Mouse (Mus musculus) heart, adult 2 months (tissue): ENCODE measurements around the gene Cxcl14. TPM values are rescaled to one million over a fixed set of nuclear protein-coding genes. Genes with fewer than 3 reads are reported as not detected.

ENCODE experiments used
- DNase-seq, 2 experiments: peaks; one replicate each; pipeline ENCODE4 v3.0.0; 2021
- H3K27ac ChIP-seq: fragments of 200-600 bp; 2 replicates; pipeline ENCODE4 v1.8.1; 2022
- H3K27me3 ChIP-seq: fragments of 200-500 bp; 2 replicates; pipeline ENCODE4 v1.6.1; 2012; ENCODE audit warnings: mild to moderate bottlenecking, low read length, inconsistent platforms, mixed read lengths; ENCODE audit not compliant: control insufficient read depth, insufficient read depth
- H3K36me3 ChIP-seq: fragments of 200-500 bp; 2 replicates; pipeline ENCODE4 v1.6.1; 2012; ENCODE audit warnings: low read length, inconsistent platforms; ENCODE audit not compliant: control insufficient read depth, insufficient read depth
- H3K4me1 ChIP-seq: fragments of 200-500 bp; 2 replicates; pipeline ENCODE4 v1.6.1; 2011; ENCODE audit warnings: low read length; ENCODE audit not compliant: control insufficient read depth, insufficient read depth
- H3K4me3 ChIP-seq: fragments of 200-600 bp; 2 replicates; pipeline ENCODE4 v1.8.1; 2022
- H3K79me2 ChIP-seq: fragments of 200-500 bp; replicated peaks from 2 replicates; pipeline ENCODE4 v1.6.1; 2012; ENCODE audit warnings: mild to moderate bottlenecking, inconsistent platforms, low read length, moderate library complexity, mixed read lengths; ENCODE audit not compliant: control insufficient read depth, insufficient read depth
- H3K9ac ChIP-seq: fragments of 200-500 bp; 2 replicates; pipeline ENCODE4 v1.6.1; 2012; ENCODE audit warnings: low read depth, mild to moderate bottlenecking, control low read depth, inconsistent platforms, low read length, mixed read lengths
- CTCF ChIP-seq: fragments of 200-600 bp; IDR thresholded peaks from 2 replicates; pipeline ENCODE4 v1.8.1; 2022; ENCODE audit warnings: antibody characterized with exemption, mild to moderate bottlenecking, moderate library complexity
- EP300 ChIP-seq: fragments of 200-500 bp; IDR thresholded peaks from 2 replicates; pipeline ENCODE4 v1.6.1; 2011; ENCODE audit warnings: low read depth, low read length, control low read depth; ENCODE audit not compliant: insufficient read depth
- POLR2A ChIP-seq: fragments of 200-500 bp; IDR thresholded peaks from 2 replicates; pipeline ENCODE4 v1.6.1; 2011; ENCODE audit warnings: mild to moderate bottlenecking, low read depth, low read length, control low read depth; ENCODE audit not compliant: insufficient read depth
- WGBS: fragments of 180-500 bp; shearing (Covaris S2); methylation state at CpG from one replicate; pipeline ENCODE4 v1.1.7; 2018; 5-methylcytosine and 5-hydroxymethylcytosine counted together
- intact Hi-C: fragments of 180-260 bp; cut with DNase I; formaldehyde crosslinking; loops from one replicate; pipeline ENCODE4 v1.15.1; 2025
- polyA plus RNA-seq: library from polyadenylated mRNA; depleted of rRNA; stranded (reverse); fragments of >200 nt; gene quantifications from 2 replicates; pipeline ENCODE4 v1.2.3, GENCODE M21; 2012
- total RNA-seq, 2 experiments: library from RNA; stranded (reverse); gene quantifications; 2 replicates each; pipeline ENCODE4 v1.2.3; 2021

The Cxcl14 gene
- total and polyA plus RNA-seq, 3 experiments = 5.5 to 15.7 (median 6.2) TPM

- DNase-seq = no peak
- no peak overlapping the region for H3K4me3 ChIP-seq
- H3K79me2 ChIP-seq = no peaks in the 10 kb centered on the region
- intact Hi-C loops = no loop called here
- TF ChIP-seq POLR2A (no peak), CTCF (peak; percentile 23), EP300 (no peak)
- no peaks in the 10 kb centered on the region for H3K4me1 ChIP-seq
- H3K9ac ChIP-seq = no peak overlapping the region
- no peaks in the 10 kb centered on the region for H3K36me3 ChIP-seq
- no peak overlapping the region for H3K27ac ChIP-seq
- WGBS = 75% methylated on average over 4 of the region's 4 CpGs
- H3K27me3 ChIP-seq = no peaks in the 10 kb centered on the region
Observed at GRCm38 (mm10) chr13:56267396-56267795, 29.0 kb downstream of the Cxcl14 start.

- Histone ChIP-seq H3K9ac (no peak overlapping the region), H3K36me3 (no peaks in the 10 kb centered on the region), H3K27ac (no peak overlapping the region), H3K4me3 (no peak overlapping the region), H3K4me1 (no peaks in the 10 kb centered on the region), H3K27me3 (no peaks in the 10 kb centered on the region), H3K79me2 (no peaks in the 10 kb centered on the region)
- no peak for DNase-seq
- 37% methylated on average over 8 of the region's 8 CpGs for WGBS
- intact Hi-C loops = loop anchor here (1.0 kb wide), 1 partner anchor 69 kb away; no protein-coding TSS in a partner anchor
- TF ChIP-seq POLR2A (no peak), CTCF (peak; percentile 68), EP300 (no peak)
Observed at GRCm38 (mm10) chr13:56266435-56266834, 29.9 kb downstream of the Cxcl14 start.

DNA sequence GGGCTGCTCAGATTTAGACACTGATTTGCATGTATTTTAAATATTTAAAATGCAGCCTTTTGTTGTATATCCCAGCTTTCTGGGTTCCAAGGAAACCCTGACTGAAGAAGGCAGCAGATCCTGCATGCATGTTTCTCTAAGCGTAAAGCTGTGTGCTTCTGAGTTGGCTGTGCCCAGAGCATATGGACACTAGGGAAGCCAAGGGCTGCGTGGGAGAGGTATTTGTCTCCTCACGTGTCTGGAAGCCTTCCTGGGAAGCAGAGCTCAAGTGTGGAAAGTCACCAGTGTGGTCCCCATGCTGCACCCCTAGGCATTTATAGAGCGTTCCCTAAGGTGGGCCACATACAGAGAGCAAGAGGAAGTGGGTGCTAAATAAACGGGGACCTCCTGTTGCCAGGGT, 30.7 kb downstream of the Cxcl14 start:
- intact Hi-C loops = loop anchor here (1.0 kb wide), 1 partner anchor 68 kb away; no protein-coding TSS in a partner anchor
- Histone ChIP-seq H3K4me3 (no peak overlapping the region), H3K36me3 (no peaks in the 10 kb centered on the region), H3K27me3 (no peaks in the 10 kb centered on the region), H3K9ac (no peak overlapping the region), H3K27ac (no peak overlapping the region), H3K79me2 (no peaks in the 10 kb centered on the region), H3K4me1 (no peaks in the 10 kb centered on the region)
- 58% methylated on average over 5 of the region's 5 CpGs for WGBS
- no peak for DNase-seq
- TF ChIP-seq EP300 (no peak), CTCF (no peak), POLR2A (no peak)

DNA sequence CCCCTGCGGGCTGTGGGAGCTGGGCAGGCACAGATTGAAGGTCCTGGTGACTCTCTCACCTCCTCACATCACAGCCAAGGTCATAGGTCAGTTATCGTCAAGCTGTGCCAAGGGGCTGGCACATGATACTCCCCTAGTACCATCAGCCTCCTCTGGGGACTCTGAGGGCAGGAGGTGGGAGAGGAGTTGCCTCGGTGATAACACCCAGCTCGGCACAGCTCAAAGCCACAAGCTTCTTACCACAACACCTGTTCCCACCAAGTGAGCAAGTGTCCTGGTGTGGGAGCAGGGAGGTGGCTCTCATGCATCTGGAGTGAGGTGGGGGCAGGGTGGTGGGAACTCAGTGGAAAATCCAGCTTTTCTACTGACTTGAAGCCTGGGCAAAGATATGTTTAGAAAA, 34.1 kb downstream of the Cxcl14 start:
- Histone ChIP-seq H3K27ac (no peak overlapping the region), H3K36me3 (no peaks in the 10 kb centered on the region), H3K79me2 (no peaks in the 10 kb centered on the region), H3K27me3 (peaks cover 6% of the 10 kb centered on the region), H3K9ac (no peak overlapping the region), H3K4me1 (no peaks in the 10 kb centered on the region), H3K4me3 (no peak overlapping the region)
- no peak for DNase-seq
- TF ChIP-seq POLR2A (no peak), EP300 (no peak), CTCF (no peak)
- 50% methylated on average over 4 of the region's 4 CpGs for WGBS
- intact Hi-C loops = no loop called here

GRCm38 (mm10) chr13:56260344-56260780, 36.0 kb downstream of the Cxcl14 start:
- no peak overlapping the region for H3K27ac ChIP-seq
- WGBS = 7% methylated on average over 17 of the region's 17 CpGs
- DNase-seq = no peak
- no peaks in the 10 kb centered on the region for H3K4me1 ChIP-seq
- no peak for TF ChIP-seq CTCF
- TF ChIP-seq POLR2A = no peak
- TF ChIP-seq EP300 = no peak
- H3K27me3 ChIP-seq = peaks cover 8% of the 10 kb centered on the region
- H3K4me3 ChIP-seq = no peak overlapping the region
- no peaks in the 10 kb centered on the region for H3K79me2 ChIP-seq
- no peaks in the 10 kb centered on the region for H3K36me3 ChIP-seq
- intact Hi-C loops = no loop called here
- no peak overlapping the region for H3K9ac ChIP-seq

- peaks cover 12% of the 10 kb centered on the region for H3K27me3 ChIP-seq
- H3K9ac ChIP-seq = no peak overlapping the region
- no peaks in the 10 kb centered on the region for H3K79me2 ChIP-seq
- intact Hi-C loops = loop anchor here (10.0 kb wide), 1 partner anchor 425 kb away; the partner anchor contains the start of gene Pitx1
- no peaks in the 10 kb centered on the region for H3K36me3 ChIP-seq
- H3K4me1 ChIP-seq = no peaks in the 10 kb centered on the region
- H3K27ac ChIP-seq = no peak overlapping the region
- no peak overlapping the region for H3K4me3 ChIP-seq
- 4% methylated on average over 5 of the region's 5 CpGs for WGBS
- TF ChIP-seq EP300 (no peak), CTCF (no peak), POLR2A (no peak)
- DNase-seq = no peak
Observed at GRCm38 (mm10) chr13:56259926-56260250, 36.5 kb downstream of the Cxcl14 start.
